Mouse (Mus musculus): ENCODE results near the gene Shroom4. TPM values are rescaled to one million over a fixed set of nuclear protein-coding genes. Genes with fewer than 3 reads are reported as not detected.
A peak's percentile ranks its signal among the peaks of the same experiment; 100 is the strongest.

Gene Shroom4
- total and polyA plus RNA-seq, 2 experiments from 2014 or later: 0.95 to 6.4 TPM

DNA sequence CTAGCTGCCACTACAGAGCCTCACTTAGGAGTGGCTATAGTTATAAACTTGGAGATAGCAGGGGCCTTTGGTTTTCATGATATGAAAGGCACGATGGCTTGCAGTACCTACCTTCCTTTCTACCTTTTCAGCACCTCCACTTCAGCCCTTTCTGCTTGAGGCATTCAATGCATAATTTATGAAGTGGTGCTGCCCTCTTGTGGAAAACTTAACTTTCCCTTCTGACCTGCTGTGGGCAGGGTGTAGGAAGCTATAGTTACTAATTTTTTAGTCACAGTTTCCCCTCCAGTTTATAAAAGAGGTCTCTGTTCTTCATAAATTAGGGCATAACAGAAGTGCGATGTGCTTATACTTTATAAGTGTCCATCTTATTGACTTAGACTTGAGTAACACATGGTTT is 123.3 kb downstream of the Shroom4 start:
- DNase-seq (ENCODE audit: low spot score) (peak; percentile 8), ATAC-seq (no peak)
- Histone ChIP-seq H3K36me3 (ENCODE audit: insufficient read depth, low read length) (no peaks in the 10 kb centered on the region), H3K4me1 (ENCODE audit: insufficient read depth, low read length) (no peaks in the 10 kb centered on the region), H3K4me3 (ENCODE audit: low read length) (no peak overlapping the region), H3K27ac (no peak overlapping the region), H3K4me2 (ENCODE audit: low read depth, low read length) (no peak overlapping the region), H3K9me3 (ENCODE audit: low read length) (no peaks in the 10 kb centered on the region), H3K27me3 (ENCODE audit: insufficient read depth, low read length) (no peaks in the 10 kb centered on the region), H3K9ac (replicated peaks; ENCODE audit: low read length) (no peak overlapping the region)
- WGBS: 70% methylated on average over 2 of the region's 2 CpGs
- peak; percentile 45 for TF ChIP-seq CTCF (IDR thresholded peaks at IDR 0.05; ENCODE audit: low read depth)

DNA sequence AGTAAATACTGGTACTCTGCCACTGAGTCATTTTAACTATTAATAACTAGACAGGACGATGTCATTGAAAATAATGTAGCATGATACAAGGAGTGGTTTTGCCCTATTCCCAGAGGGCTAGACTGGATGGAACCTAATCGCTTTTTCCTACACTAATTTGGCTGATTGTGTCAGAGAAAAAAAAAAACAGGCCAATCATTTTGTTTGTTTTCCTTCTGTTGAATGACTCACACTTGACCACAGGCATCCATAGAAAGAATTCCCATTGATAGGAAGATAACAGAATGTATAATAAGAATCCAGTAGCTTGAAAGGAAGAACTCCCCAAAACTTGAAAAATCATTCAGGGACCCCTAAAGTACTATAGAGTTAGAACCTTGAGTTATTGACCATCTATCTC is 137.0 kb downstream of the Shroom4 start:
- Histone ChIP-seq H3K4me1 (ENCODE audit: insufficient read depth, low read length) (no peaks in the 10 kb centered on the region), H3K4me3 (ENCODE audit: low read length) (no peak overlapping the region), H3K9ac (replicated peaks; ENCODE audit: low read length) (no peak overlapping the region), H3K27ac (no peak overlapping the region), H3K9me3 (ENCODE audit: low read length) (no peaks in the 10 kb centered on the region), H3K4me2 (ENCODE audit: low read depth, low read length) (no peak overlapping the region), H3K27me3 (ENCODE audit: insufficient read depth, low read length) (no peaks in the 10 kb centered on the region), H3K36me3 (ENCODE audit: insufficient read depth, low read length) (no peaks in the 10 kb centered on the region)
- WGBS: 79% methylated on average over 2 of the region's 2 CpGs
- TF ChIP-seq CTCF (IDR thresholded peaks at IDR 0.05; ENCODE audit: low read depth): no peak
- ATAC-seq: no peak
- DNase-seq (ENCODE audit: low spot score): no peak

DNA sequence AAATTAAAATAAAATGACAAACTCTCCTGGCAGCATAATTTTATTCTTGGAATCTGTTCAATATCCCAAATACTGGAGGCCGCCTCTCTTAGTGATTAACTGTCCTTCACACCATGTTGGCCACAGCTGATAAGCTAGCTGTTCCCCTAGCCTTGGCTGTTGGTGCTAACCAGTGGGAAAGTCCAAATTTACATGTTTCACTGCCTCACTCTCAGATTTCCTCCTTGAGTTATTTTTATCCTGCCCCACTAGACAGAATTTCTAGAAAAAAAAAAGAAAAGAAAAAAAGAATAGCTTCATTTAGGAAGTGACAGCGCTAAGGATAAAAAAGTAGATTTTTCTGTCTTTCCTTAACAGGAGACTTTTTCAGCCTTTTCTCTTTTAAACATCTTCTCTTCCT is 138.0 kb downstream of the Shroom4 start:
- 79% methylated on average over 2 of the region's 2 CpGs for WGBS
- no peak overlapping the region for H3K9ac ChIP-seq (replicated peaks; ENCODE audit: low read length)
- no peak overlapping the region for H3K4me2 ChIP-seq (ENCODE audit: low read depth, low read length)
- H3K27me3 ChIP-seq (ENCODE audit: insufficient read depth, low read length): no peaks in the 10 kb centered on the region
- no peaks in the 10 kb centered on the region for H3K4me1 ChIP-seq (ENCODE audit: insufficient read depth, low read length)
- no peaks in the 10 kb centered on the region for H3K36me3 ChIP-seq (ENCODE audit: insufficient read depth, low read length)
- no peaks in the 10 kb centered on the region for H3K9me3 ChIP-seq (ENCODE audit: low read length)
- H3K27ac ChIP-seq: no peak overlapping the region
- ATAC-seq: no peak
- no peak for DNase-seq (ENCODE audit: low spot score)
- no peak for TF ChIP-seq CTCF (IDR thresholded peaks at IDR 0.05; ENCODE audit: low read depth)
- no peak overlapping the region for H3K4me3 ChIP-seq (ENCODE audit: low read length)

DNA sequence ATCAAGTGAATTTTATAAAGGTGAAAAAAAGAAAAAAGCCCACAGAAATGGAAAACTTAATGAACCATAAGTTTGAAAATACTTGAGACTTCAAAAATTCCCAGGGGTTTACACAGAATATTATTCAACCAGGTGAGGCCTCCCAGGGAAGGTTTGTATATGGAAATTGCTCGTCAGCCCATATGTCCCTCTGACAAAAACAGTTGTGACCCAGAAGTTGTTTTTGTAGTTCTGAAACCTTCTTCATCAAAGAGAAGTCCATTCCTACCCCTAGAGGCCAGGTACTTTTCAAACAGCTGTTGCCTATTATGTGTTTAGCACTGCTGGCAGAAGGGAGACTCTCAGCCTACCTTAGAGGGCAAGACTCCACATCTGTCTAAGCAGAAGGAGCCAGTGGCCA is 165.4 kb downstream of the Shroom4 start:
- no peaks in the 10 kb centered on the region for H3K36me3 ChIP-seq (ENCODE audit: insufficient read depth, low read length)
- ATAC-seq: no peak
- H3K4me3 ChIP-seq (ENCODE audit: low read length): no peak overlapping the region
- no peak for DNase-seq (ENCODE audit: low spot score)
- H3K27me3 ChIP-seq (ENCODE audit: insufficient read depth, low read length): no peaks in the 10 kb centered on the region
- no peak overlapping the region for H3K9ac ChIP-seq (replicated peaks; ENCODE audit: low read length)
- TF ChIP-seq CTCF (IDR thresholded peaks at IDR 0.05; ENCODE audit: low read depth): no peak
- 84% methylated on average over 1 of the region's 1 CpGs for WGBS
- H3K9me3 ChIP-seq (ENCODE audit: low read length): no peaks in the 10 kb centered on the region
- no peaks in the 10 kb centered on the region for H3K4me1 ChIP-seq (ENCODE audit: insufficient read depth, low read length)
- no peak overlapping the region for H3K4me2 ChIP-seq (ENCODE audit: low read depth, low read length)
- no peak overlapping the region for H3K27ac ChIP-seq

DNA sequence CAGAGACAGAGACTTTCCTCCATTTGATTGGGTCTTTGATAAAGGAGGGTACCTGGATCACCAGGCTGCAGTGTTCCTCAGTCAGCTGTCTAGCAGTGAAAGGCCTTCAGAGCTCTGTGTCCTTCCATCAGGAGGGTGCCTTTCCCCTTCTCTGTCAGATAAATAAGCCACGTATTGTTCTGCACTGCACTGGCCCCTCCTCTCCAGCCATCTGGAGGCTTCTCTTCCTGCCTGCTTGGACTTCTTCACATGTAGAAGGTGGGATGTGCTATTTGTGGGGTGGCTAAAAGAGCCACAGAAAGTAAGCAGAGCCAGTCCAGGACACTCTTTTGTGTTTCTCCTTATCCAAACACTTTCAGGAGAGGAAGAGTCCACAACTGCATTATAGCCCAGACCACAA is 174.9 kb downstream of the Shroom4 start:
- Histone ChIP-seq H3K4me2 (ENCODE audit: low read depth, low read length) (no peak overlapping the region), H3K4me1 (ENCODE audit: insufficient read depth, low read length) (no peaks in the 10 kb centered on the region), H3K36me3 (ENCODE audit: insufficient read depth, low read length) (no peaks in the 10 kb centered on the region), H3K9me3 (ENCODE audit: low read length) (no peaks in the 10 kb centered on the region), H3K9ac (replicated peaks; ENCODE audit: low read length) (no peak overlapping the region), H3K27me3 (ENCODE audit: insufficient read depth, low read length) (no peaks in the 10 kb centered on the region), H3K27ac (no peak overlapping the region), H3K4me3 (ENCODE audit: low read length) (no peak overlapping the region)
- DNase-seq (ENCODE audit: low spot score) (no peak), ATAC-seq (no peak)
- no peak for TF ChIP-seq CTCF (IDR thresholded peaks at IDR 0.05; ENCODE audit: low read depth)
- WGBS: 31% methylated on average over 1 of the region's 1 CpGs

DNA sequence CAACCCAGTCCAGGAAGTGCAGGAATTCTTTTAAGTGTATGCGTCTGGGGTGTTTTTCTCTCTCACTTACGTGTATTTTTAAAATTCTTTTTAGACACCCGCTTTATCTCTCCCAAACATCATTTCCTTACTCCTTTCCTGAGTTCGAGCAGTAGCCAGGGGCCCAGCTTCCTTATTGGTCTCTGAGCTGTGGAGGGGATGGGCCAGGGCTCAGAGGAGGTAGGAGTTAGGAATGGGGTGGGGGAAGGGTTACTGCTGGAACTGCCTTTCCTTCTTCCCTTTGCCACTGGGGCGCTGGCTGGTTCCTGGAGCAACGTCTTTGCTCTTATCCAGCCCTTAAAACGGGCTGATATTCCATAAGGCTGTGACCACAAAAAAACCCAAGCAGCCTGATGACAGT is 177.3 kb downstream of the Shroom4 start:
- Histone ChIP-seq H3K27ac (no peak overlapping the region), H3K9ac (replicated peaks; ENCODE audit: low read length) (no peak overlapping the region), H3K36me3 (ENCODE audit: insufficient read depth, low read length) (no peaks in the 10 kb centered on the region), H3K27me3 (ENCODE audit: insufficient read depth, low read length) (no peaks in the 10 kb centered on the region), H3K4me3 (ENCODE audit: low read length) (no peak overlapping the region), H3K4me1 (ENCODE audit: insufficient read depth, low read length) (no peaks in the 10 kb centered on the region), H3K4me2 (ENCODE audit: low read depth, low read length) (no peak overlapping the region), H3K9me3 (ENCODE audit: low read length) (no peaks in the 10 kb centered on the region)
- no peak for DNase-seq (ENCODE audit: low spot score)
- no peak for TF ChIP-seq CTCF (IDR thresholded peaks at IDR 0.05; ENCODE audit: low read depth)
- 62% methylated on average over 7 of the region's 7 CpGs for WGBS
- ATAC-seq: no peak

DNA sequence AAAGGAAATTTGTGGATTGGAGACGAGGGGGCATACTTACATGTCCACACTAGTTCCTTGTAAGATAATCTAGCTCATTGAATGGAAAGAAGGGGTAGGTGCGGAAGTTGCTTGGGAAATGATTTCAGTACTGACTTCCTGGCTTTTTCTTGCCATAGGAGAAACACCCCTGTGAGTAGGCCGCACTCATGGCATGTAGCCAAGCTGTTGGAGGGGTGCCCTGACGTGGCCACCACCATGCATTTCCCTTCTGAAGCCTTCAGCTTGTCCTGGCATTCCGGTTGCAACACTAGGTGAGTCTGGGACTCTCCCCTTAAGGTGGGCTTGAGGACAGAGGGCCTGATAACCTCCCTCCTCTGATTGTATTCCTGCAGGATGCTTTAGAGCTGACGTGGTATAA is 181.0 kb downstream of the Shroom4 start:
- no peaks in the 10 kb centered on the region for H3K4me1 ChIP-seq (ENCODE audit: insufficient read depth, low read length)
- DNase-seq (ENCODE audit: low spot score) (no peak), ATAC-seq (no peak)
- H3K9ac ChIP-seq (replicated peaks; ENCODE audit: low read length): no peak overlapping the region
- TF ChIP-seq CTCF (IDR thresholded peaks at IDR 0.05; ENCODE audit: low read depth): no peak
- H3K27me3 ChIP-seq (ENCODE audit: insufficient read depth, low read length): no peaks in the 10 kb centered on the region
- H3K4me3 ChIP-seq (ENCODE audit: low read length): no peak overlapping the region
- no peak overlapping the region for H3K27ac ChIP-seq
- H3K9me3 ChIP-seq (ENCODE audit: low read length): no peaks in the 10 kb centered on the region
- H3K4me2 ChIP-seq (ENCODE audit: low read depth, low read length): no peak overlapping the region
- no peaks in the 10 kb centered on the region for H3K36me3 ChIP-seq (ENCODE audit: insufficient read depth, low read length)
- WGBS: 78% methylated on average over 6 of the region's 6 CpGs

Measured in hindbrain, postnatal 0 days (tissue).